Mouse (Mus musculus) layer of hippocampus, adult 11-12 months (tissue): ENCODE data around the gene Cacna1c.

ENCODE experiments used
- DNase-seq: peaks from one replicate; pipeline ENCODE4 v3.0.0; 2022; ENCODE audit warnings: low spot score

Cacna1c gene

DNA sequence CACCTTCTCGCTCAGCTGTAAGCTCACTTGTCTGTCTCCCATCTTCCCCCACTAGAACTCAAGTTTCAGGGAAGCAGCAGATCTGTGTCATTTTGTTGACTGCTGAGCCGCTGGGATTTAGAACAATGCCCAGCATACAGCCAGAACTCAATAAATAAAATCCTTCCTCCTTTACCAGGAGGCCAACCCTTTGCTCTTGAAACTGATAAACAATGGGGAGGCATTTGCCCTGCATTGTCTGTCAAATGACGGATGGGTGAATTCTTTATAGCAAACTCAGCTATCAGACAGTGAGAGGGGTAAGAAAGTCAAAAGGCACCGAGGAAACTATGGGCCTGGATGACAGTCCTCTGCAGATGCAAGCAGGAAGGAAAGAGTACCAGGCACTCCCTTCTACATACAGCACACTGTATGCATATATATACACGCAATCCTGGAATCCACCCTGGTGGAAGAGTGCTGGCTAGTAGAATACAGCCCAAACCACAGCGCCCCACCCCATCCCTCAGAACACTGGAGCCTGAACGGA, 187.5 kb downstream of the Cacna1c start:
- DNase-seq: no peak

DNA sequence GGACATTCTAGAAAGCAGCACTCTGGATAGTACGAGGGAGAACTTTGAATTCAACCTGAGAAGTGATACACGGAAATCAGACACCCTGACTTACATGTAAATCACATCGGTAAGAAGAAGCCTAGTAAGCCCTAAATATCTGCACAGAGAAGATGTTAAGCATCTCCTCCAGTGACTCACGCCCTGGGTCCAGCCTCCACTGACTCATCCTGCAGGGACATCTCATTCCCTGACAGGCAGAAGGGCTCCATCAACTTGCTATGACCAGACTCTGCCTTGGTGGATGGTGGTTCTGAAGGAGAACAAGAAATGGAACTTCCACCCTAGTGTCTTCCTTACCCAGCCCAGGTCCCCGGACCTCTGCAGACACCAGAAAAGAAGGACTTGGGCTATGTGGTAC, 191.6 kb downstream of the Cacna1c start:
- no peak for DNase-seq

DNA sequence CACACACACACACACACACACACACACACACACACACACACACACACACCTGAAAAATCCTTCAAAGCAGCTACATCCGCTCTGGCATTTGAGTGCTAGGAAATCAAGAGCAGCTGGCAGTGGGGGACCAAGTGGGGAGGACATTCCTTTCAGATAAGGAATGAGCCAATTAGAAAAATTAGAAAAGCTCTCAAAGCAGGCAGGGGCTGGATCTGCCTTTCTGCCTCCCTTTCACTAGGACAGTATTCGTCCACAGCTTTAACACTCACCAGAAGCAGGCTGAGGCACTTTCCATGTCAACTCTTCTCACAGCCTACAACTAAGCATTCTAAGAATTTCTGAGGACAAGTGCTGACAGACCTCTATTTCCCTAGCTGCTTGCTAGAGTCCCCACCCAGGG, 194.8 kb downstream of the Cacna1c start:
- DNase-seq: no peak

DNA sequence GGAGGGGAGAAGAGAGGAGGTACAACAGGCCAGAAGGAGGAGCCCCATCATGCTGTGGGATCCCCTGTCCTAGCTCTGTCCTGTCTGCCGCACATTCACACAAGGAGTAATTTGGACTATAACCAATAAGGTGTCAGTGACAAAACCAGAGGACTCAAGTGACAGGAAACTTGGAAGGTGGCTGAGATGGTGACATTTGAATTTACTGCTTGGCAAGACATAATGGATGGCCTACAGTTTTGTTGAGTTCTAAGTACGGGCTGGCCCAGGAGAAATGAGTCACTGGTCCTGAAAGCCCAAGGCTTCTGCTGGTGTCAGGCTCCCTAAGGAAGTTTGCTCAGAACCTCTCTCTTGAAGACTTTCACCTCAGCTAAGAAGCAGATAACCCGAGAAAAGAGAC, 196.0 kb downstream of the Cacna1c start:
- no peak for DNase-seq

DNA sequence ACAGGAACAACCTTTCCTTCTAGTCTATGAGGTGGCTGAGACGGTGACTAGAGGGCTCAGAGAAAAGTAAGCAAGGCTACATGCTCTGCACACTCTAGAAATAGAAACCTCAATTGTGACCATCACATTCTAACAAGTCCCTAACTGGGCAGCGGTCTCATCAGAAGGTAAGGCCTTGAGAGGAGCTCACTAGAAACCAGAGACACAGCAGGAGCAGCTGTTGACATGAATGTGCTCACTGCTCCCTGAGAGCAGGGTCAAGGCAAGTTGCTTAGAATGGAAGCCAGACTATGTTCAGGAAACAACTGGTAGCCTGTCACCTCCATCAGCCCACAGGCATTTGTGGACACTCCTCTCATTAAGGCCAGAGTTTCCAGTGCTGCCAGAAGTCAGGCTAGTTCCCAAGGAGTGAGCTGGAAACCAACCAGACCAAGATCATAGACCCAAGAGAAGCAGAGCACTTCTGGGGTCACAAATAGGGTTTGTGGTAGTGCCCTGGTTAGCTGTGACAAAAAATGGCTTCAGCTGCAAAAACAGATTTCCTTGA, 196.8 kb downstream of the Cacna1c start:
- DNase-seq: no peak

DNA sequence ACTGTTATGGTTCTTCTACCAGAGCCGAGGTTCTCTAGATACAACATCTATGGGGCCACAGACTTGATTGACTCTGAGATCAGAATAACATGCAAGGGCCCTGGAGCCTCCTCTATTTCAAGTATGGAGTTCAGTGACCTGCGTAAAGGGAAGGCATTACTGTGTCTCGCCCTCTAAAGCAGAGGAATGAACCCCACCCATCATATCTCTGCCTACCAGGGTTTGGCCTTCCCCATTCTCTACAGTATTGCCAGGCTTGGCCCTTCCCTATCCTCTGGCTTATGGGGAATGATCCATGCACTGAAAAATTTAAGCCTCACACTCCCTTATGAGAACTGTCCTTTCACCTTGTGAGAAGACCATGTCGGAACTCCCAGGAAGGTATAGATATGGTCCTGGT, 198.8 kb downstream of the Cacna1c start:
- no peak for DNase-seq

DNA sequence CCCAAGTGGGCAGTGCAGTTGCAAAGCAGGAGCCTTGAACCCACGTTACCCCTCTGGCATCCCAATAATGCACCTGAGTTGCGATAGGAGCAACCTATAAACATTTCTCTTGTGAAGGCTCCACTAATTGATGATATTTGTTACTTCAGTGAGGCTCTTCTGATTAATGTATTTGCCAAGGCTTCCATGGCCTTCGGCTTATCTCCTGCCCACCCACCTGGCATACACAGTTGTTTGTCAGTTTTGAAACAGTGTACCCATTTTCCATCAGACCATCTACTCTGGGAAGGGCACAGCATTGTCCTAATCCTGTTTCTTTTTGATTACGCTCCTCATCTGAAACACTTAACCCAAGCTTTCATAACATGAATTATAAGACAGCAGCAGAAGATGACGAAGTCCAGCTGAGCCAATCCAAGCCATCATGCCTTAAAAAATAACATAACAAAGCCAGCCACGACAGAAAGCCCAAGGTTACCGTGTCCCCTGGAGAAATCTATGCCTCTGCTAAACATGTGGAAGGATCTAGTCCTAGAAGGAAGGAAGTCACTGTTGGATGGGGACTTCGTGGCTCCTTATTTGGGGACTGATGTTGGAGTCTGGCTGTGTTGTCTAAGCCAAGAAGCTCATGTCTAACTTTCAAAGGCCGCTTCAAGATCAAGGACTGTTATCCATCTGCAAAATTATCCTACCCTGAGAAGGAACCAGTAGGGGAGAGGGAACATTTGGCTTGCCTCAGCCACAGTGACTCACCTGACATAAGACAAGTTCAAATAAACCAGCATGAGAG, 201.8 kb downstream of the Cacna1c start:
- no peak for DNase-seq

DNA sequence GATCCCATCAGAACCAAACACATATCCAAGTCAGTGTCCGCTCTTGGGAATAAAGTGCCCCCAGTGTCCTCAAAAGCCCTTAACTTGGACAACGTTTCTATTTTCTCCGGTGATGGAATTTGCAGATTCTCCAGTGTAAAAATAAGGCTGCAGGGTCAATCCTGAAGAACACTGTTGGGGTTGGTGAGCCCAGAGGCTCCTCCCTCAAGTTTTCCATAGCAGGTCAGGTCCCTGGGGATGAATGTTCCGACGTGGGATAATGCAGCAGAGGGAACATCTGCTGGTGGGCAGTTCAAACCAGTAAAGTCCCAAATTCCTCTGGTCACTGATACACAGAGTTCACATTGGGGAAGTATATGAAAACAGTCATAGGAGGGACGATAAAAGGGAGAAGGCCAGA, 203.8 kb downstream of the Cacna1c start:
- DNase-seq: no peak

DNA sequence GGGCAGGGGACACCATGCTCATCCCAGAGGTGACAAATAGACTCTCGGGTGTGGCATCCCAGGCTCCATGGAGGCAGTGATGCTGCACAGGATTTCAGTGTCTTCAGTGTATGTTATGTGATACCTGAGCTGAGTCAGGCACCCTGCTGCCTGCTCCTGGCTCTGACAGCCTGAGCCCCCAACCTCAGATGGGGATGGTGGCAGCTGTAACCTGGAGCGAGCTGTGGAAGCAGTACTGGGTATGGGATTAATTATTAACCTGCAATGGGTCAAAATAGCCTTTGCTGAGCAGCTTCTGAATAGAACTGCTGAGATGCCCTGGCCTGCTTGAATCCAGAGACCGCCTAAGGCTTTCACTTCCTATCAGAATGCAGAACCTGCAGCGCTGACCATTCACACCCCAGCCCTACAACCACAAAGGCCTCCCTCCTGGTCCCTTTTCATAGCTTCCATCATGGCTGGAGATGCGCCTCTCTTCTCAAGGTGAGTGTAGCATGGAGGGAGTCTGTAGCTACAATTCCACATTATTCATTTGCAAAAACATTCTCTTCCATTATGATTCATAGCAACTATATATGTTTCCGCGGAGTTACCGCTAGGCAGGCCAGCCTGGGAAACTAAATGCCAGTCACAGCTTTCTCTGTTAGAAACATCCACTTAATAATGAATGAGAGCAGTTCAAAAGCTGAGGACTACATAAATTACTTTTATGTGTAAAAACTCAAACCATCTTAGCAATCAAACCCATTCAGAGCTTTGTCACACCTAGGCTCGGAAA, 206.0 kb downstream of the Cacna1c start:
- DNase-seq: no peak

DNA sequence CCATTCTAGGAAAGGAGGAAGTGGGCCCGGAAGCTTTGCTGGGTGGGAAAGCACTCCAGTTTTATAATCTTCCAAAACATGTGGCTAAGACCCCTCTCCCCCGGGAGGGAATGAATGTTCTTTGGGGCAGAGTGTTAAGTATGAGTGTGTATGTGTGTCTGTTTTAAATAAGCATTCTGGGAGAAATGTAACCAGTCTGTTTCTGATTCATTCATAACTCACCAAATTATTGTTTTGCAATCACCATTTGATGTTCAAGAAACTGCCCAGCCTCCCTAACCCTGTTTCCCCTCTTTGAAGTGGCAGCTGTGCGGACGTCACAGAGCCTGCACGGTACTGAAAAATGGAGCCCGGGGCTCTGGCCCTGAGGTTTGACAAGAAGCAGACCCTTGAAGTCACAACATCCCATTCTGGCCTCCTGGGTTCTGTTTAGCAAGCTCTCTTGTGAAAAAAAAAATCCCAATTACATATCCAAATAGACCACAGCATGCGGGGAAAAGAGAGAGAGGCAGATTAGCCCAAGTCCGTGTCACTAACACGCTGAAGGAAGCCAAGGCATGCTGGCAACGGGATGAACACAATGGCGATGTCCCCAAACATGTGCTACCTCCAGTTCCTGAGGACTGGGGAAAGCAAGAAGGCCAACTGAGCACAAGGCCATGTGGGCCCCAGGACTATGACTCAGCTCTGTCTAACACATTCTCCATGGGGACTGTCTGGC, 211.9 kb downstream of the Cacna1c start:
- DNase-seq: no peak

DNA sequence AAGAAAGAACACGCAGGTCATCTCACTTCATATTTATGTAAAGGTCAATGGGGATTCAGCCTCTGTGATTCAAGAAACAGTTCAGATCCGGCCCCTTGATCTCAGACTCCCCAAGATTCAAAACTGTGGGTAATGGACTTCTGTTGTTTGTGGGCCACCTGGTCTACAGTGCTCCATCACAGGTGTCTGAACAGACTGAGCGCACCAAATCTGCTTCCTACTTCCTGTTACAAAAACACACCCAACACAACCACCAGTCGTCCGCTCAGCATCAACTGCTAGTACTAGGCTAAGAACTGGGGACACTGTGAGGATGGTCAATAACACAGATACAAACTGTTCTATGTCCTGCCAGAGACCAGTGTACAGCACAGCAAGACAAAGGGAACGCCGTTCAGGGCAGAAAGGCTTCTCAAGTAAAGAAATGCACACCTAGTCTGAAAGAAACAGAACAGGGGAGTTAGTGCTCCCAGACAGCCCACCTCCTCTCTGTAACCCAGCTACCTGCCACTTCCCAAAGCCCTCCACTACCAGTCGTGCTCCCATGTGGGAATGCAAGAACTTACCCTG, 212.7 kb downstream of the Cacna1c start:
- DNase-seq: no peak

DNA sequence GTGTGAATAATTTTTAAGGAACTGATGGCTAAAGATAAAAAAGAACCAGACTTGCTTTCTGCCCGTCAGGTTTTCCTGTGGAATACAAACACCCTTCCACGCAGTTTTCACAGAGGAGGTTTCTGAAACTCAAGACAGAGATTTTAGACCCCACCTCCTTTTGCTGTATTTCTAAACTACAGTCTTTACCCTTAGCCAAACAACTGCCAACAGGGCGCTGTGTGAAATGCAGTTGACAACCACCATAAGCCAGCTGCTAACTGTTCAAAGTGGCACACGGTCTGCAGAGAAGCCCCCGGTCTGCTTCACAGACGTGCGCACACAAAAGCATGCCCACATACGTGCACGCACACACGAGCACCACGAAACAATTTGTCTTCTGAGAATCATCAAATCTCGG, 216.0 kb downstream of the Cacna1c start:
- DNase-seq: no peak

DNA sequence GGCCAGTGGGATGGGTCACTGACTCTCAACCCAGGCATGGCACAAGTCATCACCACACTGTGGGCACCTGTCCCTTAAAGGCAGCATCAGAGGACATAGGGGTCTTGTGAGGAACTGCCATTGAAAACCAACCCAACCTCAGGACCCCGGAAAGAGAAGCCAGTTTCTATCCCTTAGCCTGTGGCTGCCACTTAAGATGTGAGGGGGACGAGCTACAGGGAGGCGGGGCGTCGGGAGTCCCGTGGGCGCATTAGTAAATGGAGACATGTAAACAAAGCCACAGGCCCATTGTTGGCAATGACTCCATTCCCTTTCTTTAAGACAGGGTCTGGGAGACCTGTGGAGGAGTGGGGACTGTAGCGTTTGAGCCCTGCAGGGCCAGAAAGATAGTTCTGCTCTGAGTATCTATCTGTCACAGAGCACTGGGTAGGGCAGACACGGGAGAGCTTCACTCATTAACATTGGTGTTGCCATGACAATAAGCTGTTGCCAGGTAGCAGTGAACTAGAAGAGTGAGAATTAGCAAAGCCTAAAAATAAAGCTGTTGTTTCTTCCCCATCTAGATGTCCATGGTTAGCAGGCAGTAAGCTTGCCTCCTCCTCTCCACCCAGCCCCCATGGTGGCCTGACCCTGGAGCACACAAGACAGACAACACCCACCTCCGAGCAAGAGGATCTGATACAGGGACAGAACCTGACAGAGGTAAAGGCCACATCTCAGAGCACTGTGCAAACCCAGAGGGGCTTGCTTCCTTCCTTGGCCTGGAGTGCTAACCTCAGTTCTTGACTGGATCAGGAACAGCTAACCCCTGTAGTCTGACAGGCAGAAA, 218.6 kb downstream of the Cacna1c start:
- peak; percentile 71 for DNase-seq

DNA sequence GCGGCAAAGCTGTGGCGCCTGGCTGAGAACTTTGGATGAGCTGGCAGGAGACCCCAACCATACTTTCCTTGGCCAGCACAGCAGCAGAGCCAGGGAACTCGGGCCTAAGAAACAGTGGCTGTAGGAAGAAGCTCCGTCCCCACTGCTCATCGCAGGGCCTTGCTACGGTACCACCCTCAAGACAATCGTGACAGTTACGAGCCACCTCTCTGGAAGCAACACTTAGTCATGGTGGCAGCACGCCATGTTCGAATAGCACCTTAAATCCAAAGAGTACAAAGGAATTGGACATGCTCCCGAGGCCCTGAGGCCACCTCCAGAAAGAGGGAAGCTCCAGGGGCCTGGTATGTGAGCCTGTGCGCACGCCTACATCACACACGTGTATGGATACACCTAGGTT, 219.6 kb downstream of the Cacna1c start:
- no peak for DNase-seq

DNA sequence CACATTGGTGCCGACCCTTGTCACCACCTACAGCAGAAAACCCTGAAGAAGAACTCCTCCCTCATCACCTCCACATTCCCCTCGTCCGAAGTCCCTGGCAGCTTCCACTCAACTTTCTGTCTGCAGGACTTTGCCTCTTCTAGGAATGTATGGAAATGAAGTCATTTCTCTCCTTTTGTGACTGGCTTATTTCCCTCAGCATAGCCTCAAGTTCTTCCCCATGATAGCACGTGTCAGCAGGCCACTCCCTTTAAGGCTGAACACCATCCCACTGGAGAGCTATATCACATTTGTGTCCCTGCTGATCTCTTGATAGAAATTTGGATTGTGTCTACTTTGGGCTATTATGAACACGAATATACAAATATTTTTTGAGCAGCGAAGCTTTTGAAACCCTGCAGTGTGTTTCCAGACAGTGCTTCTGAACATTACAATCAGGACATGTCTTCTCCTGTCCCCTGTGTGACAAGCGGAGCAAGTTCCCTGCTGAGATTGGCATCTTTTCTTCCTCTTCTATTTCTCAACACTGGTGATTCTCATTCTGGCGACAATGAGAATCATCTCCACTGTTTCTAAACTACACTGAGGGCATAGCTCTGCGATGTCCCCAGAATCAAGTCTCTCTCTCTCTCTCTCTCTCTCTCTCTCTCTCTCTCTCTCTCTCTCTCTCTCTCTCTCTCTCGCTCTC, 224.2 kb downstream of the Cacna1c start:
- no peak for DNase-seq

DNA sequence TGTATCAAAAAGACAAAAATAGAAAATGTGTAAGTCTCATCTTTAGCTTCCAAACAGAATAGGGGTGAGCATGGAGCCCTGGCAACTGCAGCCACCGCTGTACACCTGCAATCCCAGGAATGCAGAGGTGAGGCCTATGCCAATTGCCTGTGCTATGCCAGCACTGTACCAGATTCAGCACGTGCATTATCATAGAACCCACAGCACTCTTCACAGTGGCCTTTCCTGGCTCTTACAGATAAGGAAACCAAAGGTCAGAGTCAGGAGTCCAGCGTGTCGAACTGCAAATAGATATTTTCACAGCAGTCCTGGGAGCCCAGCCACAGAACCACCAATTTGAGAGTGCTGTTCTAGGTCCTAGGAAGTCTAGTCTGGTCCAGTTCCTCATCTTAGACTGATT, 227.4 kb downstream of the Cacna1c start:
- DNase-seq: no peak

DNA sequence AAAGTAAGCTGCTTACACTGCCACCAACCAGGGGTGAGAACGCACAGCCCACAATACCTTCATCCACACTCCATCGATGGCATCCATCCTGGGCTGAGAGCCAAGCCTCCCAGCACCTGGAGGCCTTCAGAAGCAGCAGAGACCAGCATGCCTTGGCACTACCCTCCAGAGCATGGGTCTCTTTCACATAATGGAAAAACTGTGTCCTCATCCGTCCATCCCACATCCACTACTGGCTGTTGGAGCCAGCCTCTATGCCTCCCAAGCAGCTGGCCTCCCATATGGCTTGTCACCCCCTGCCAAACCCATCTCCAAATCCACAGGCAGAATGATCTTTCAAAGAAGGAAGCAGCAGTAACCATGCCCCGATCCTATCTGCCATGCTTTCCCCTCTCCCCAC, 229.3 kb downstream of the Cacna1c start:
- DNase-seq: peak; percentile 68

DNA sequence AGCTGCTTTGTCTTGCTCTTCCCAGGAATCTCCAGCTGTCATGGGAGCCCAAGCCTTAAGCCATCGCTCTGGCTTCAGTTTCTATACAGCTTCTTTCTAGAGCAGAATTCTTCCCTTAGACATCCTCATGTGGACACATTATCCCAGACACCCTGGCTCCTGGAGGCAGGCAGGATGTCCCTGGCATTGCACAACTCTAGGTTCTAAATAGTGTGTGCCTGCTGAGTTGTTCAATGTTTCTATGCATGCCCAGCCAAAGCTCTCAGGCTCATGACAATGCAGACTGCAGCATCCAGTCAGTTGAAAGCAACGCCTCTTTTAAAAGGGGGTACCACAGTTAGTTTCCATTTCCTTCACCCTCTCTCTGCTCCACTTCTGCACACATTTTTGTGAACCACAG, 230.6 kb downstream of the Cacna1c start:
- no peak for DNase-seq

DNA sequence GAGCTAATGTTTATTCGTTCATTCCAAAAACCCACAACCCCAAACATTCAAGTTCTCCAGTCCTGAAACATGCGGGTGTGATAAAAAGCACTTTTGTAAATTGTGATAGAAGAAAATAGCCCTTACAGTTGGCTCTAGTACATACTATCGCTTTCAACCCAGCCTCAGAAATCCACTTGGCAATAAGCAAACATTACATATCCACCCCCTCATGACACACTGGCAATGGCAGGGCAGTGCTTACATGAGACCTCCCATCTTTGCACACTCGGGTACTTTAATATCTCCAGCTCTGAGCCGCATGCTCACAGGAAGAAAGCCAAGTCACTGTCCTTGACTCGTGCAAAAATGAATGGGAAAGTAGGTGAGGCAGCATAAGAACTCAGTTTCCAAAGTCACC, 232.4 kb downstream of the Cacna1c start:
- no peak for DNase-seq

DNA sequence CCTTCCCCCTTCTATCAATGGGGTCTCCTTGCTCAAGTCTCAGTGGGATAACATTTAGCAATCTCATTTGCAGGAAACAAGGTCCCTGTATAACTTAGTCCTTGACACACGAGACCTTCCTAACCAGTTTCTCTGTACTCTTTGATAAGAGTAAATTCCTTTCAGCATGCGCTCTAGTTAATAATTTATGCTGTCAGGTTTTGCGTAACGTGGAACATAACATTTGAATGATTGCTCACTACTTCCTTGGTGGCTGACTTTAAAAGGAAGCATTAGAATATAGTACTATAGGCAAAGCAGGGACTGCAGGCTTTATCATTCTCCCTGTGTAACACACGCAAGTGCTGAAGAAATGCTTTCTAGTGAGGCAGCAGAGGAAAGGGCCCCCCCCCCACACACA, 232.9 kb downstream of the Cacna1c start:
- no peak for DNase-seq

DNA sequence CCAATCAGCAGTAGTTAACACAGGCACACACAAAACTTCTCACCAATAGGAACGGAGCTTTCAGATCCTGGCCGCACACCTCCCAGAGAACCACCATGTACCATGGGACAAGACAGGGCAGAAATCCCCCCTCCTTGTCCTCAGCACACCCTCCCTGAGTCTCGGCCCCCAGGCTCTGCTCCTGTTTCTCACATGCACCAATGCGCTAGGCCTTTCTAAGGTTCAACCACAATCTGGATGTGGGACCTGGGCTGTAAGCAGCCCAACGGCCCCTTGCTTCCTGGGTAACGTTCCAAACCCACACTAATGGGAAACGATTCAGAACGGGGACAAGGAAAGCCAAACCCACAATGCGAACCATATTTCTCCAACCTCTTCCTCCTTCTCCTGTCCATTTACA, 237.7 kb downstream of the Cacna1c start:
- no peak for DNase-seq
